Mouse (Mus musculus) brain, embryonic 14.5 days (tissue): ENCODE data around the gene Elk3.

ENCODE experiments used
- CTCF ChIP-seq: fragments of 200-500 bp; IDR thresholded peaks from 2 replicates; pipeline ENCODE4 v1.5.1; 2012; ENCODE audit warnings: inconsistent platforms, mild to moderate bottlenecking, moderate library complexity, borderline replicate concordance; ENCODE audit not compliant: insufficient read depth, insufficient read length; ENCODE audit errors: extremely low read depth
- POLR2A ChIP-seq: fragments of 200-500 bp; IDR thresholded peaks from 2 replicates; pipeline ENCODE4 v1.6.1; 2012; ENCODE audit warnings: mild to moderate bottlenecking, inconsistent platforms, borderline replicate concordance; ENCODE audit not compliant: poor library complexity, insufficient read depth, insufficient read length, severe bottlenecking; ENCODE audit errors: extremely low read depth

DNA sequence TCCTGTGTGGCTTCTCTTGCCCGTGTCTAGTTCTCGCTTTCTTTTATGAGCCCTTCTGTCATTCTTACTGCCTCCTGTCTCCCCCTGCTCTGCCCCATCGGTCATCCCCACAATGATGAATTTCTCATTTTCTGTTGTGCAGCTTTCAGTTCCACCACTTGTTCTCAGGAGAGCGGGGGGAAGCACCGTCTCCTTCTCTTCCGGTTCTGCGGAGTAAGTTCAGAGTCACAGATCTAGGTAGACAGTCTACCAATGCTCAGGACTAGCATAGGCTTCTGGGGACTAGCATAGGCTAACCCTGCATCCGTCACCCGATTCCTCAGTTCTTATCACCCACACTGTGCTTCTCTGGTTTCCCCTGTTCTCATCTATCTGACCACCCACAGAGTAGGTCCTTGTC lies 45.2 kb upstream of the Elk3 start:
- TF ChIP-seq CTCF: no peak
- TF ChIP-seq POLR2A: no peak
